Mouse (Mus musculus): ENCODE measurements around the gene Dennd5b. TPM values are rescaled to one million over a fixed set of nuclear protein-coding genes. Genes with fewer than 3 reads are reported as not detected.

The Dennd5b gene
- total RNA-seq (2012; rRNA removed): 0.65 and 1.1 TPM in 2 replicates
- 1 to 10 TPM in 1 of 2 experiments, not detected in 1; 1.3 TPM for polyA plus RNA-seq (2012; ENCODE audit: insufficient read depth in 1 of 2, insufficient read length in 2 of 2, low read depth in 1 of 2, low replicate concordance in 2 of 2, missing spikeins in 1 of 2)

DNA sequence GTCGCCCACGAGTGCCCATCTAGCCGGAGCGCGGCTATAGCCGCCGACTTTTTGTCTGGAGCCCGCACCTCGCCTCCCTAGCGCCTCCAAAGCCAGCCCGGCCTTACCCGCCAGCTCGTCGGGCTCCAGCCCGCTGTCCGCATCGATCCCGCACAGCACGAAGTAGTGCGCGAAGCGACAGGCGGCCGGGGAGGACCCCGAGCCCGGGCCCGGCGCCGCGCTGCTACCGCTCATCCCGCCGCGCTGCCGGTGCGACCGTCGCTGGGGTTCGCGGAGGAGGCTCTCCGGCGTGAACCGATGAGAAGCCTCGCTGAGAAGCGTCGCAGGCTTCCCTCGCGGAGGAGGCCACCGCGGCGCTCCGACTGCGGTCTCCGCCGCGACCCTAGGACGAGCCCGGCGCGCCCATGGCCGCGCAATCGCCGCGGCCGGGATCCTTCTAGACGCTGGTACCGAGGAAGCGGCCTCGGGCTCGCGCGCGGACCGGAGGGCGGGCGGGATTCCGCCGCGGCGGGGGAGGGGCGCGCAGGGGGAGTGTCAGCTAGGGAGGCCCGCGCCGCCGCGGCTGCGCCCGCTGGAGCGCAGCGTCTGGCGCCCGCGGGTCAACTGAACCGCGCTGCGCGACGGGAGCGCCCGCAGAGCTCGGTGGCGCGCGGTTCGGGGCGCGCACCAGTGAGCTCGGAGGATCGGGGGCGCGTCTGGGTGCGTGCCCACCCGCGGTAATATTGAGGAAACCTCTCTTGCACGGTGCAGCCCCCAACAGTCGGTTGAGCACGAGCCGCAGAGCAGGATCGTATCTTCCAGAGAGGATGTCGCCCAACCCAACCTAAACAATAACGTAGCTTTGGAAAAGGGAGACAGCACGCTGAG lies at the start of gene Dennd5b:
Gene Dennd5b (minus strand): TSS at position 605 of the 867 bp plus-strand sequence.
- no peaks in the 10 kb centered on the region; a peak in 1 of 4 replicates for H3K36me3 ChIP-seq (ENCODE audit: control insufficient read depth in 1 of 2, insufficient read depth in 2 of 2, low read length in 2 of 2)
- no peak within 1 kb of the TSS for H3K4me3 ChIP-seq (ENCODE audit: control insufficient read depth in 1 of 2, insufficient read depth in 1 of 2, low read depth in 2 of 2, low read length in 2 of 2)
- 0 out of 4 replicates have a peak, but pooled peaks of 1 of the 2 experiments have one; percentile 22 for TF ChIP-seq POLR2A (IDR thresholded peaks at IDR 0.05; ENCODE audit: control insufficient read depth in 1 of 2, insufficient read depth in 1 of 2, low read depth in 1 of 2, low read length in 2 of 2, poor library complexity in 1 of 2)
- TF ChIP-seq KAT2A (conservative IDR thresholded peaks at IDR 0.05; ENCODE audit: low read depth, low read length): no peak
- H3K9ac ChIP-seq (ENCODE audit: control insufficient read depth, low read depth, low read length, poor library complexity, severe bottlenecking): no peak within 1 kb of the TSS
- H3K79me2 ChIP-seq (ENCODE audit: control insufficient read depth, insufficient read depth, low read length, poor library complexity): no peaks in the 10 kb centered on the region
- H3K9me3 ChIP-seq (replicated peaks; ENCODE audit: insufficient read depth, low read length): no peaks in the 10 kb centered on the region
- no peak for DNase-seq (ENCODE audit: low read depth, low spot score)
- H3K27me3 ChIP-seq (ENCODE audit: control insufficient read depth in 1 of 2, insufficient read depth in 2 of 2, low read length in 2 of 2): no peaks in the 10 kb centered on the region
- no peaks in the 10 kb centered on the region for H3K4me1 ChIP-seq (ENCODE audit: control insufficient read depth in 1 of 2, insufficient read depth in 2 of 2, low read length in 2 of 2)
- H3K27ac ChIP-seq (ENCODE audit: control insufficient read depth, low read depth, low read length): no peak within 1 kb of the TSS

DNA sequence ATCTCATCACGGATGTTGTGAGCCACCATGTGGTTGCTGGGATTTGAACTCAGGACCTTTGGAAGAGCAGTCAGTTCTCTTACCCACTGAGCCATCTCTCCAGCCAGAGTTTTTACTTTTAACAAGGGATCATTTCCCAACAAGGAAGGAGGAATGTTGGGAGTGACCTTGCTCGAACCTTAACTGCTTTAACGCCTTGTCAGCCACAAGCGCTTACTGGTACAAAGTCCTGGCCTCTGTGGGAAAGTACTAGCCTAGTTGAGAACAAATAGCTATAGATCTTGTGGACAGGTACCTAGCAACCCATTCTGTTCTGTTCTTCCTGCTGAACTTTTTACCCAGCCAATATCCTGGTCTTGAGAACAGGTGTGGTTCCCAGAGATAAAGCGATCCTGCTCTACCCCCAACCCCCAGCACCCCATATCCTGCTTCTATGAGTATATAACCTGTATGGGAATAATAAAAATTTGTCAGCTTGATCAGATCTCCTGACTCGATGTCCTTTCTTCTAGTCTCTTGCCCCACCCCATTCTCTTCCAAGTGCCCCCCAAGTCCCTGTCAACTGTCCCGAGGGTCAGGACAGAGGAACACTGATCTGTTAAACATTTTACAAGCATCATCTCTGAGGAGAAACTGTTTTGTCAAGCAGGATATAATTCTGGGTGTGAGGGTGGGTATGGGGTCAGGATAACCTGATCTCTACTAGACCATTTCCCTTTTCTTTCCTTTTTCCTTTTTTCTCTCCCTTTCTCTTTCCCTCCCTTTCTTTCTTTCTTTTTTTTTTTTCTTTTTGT lies 47.2 kb upstream of the Dennd5b start:
- TF ChIP-seq ELF1 (IDR thresholded peaks at IDR 0.05; ENCODE audit: low read depth, low read length): no peak
- TF ChIP-seq SIN3A (IDR thresholded peaks at IDR 0.05; ENCODE audit: low read length): no peak
- no peak for TF ChIP-seq USF1 (IDR thresholded peaks at IDR 0.05; ENCODE audit: low read depth, low read length)
- no peak for TF ChIP-seq TBP (IDR thresholded peaks at IDR 0.05; ENCODE audit: low read depth, low read length)
- no peak for TF ChIP-seq POLR2A (IDR thresholded peaks at IDR 0.05; ENCODE audit: control insufficient read depth in 1 of 2, insufficient read depth in 1 of 2, low read depth in 1 of 2, low read length in 2 of 2, poor library complexity in 1 of 2)
- TF ChIP-seq MYC (IDR thresholded peaks at IDR 0.05; ENCODE audit: low read depth, low read length): no peak
- no peak for TF ChIP-seq ETS1 (IDR thresholded peaks at IDR 0.05; ENCODE audit: low read depth, low read length)
- no peak for TF ChIP-seq TCF12 (IDR thresholded peaks at IDR 0.05; ENCODE audit: low read depth, low read length)
- TF ChIP-seq GABPA (IDR thresholded peaks at IDR 0.05; ENCODE audit: low read depth, low read length): no peak
- TF ChIP-seq EP300 (IDR thresholded peaks at IDR 0.05; ENCODE audit: low read depth in 1 of 2, low read length in 2 of 2): no peak
- no peak for TF ChIP-seq MAZ (IDR thresholded peaks at IDR 0.05; ENCODE audit: low read depth, low read length)
- no peak for TF ChIP-seq GATA1 (IDR thresholded peaks at IDR 0.05; ENCODE audit: low read depth, low read length)

More for the DNA sequence above, 47.2 kb upstream of the Dennd5b start:
- Histone ChIP-seq H3K79me2 (ENCODE audit: control insufficient read depth, insufficient read depth, low read length, poor library complexity) (no peaks in the 10 kb centered on the region), H3K36me3 (ENCODE audit: control insufficient read depth in 1 of 2, insufficient read depth in 2 of 2, low read length in 2 of 2) (peaks cover 0 to 8% of the 10 kb centered on the region in 2 experiments; a peak in 2 of 4 replicates), H3K27ac (ENCODE audit: control insufficient read depth, low read depth, low read length) (no peak overlapping the region), H3K9me3 (replicated peaks; ENCODE audit: insufficient read depth, low read length) (no peaks in the 10 kb centered on the region), H3K4me1 (ENCODE audit: control insufficient read depth in 1 of 2, insufficient read depth in 2 of 2, low read length in 2 of 2) (peaks cover 2 to 3% of the 10 kb centered on the region in 2 experiments), H3K4me3 (ENCODE audit: control insufficient read depth in 1 of 2, insufficient read depth in 1 of 2, low read depth in 2 of 2, low read length in 2 of 2) (no peak overlapping the region), H3K27me3 (ENCODE audit: control insufficient read depth in 1 of 2, insufficient read depth in 2 of 2, low read length in 2 of 2) (no peaks in the 10 kb centered on the region), H3K9ac (ENCODE audit: control insufficient read depth, low read depth, low read length, poor library complexity, severe bottlenecking) (no peak overlapping the region)
- DNase-seq (ENCODE audit: low read depth, low spot score): no peak

Measured in MEL (cell line).